Mouse (Mus musculus) embryonic facial prominence, embryonic 10.5 days (tissue): Measurements from ENCODE around the gene Chml. TPM values are rescaled to one million over a fixed set of nuclear protein-coding genes. Genes with fewer than 3 reads are reported as not detected.
A peak's percentile ranks its signal among the peaks of the same experiment; 100 is the strongest.

Experiments
- DNase-seq: peaks from one replicate; pipeline ENCODE4 v3.0.0-alpha.2; 2017; ENCODE audit warnings: low spot score
- H3K27ac ChIP-seq: fragments of 300-500 bp; sonication (generic); replicated peaks from 2 replicates; pipeline ENCODE4 v1.5.1; 2016; ENCODE audit warnings: mild to moderate bottlenecking
- H3K27me3 ChIP-seq: fragments of 300-500 bp; sonication (generic); replicated peaks from 2 replicates; pipeline ENCODE4 v1.6.1; 2016; ENCODE audit warnings: low read depth, mild to moderate bottlenecking; ENCODE audit not compliant: poor library complexity, severe bottlenecking
- H3K36me3 ChIP-seq: fragments of 300-500 bp; sonication (generic); replicated peaks from 2 replicates; pipeline ENCODE4 v1.6.1; 2016; ENCODE audit warnings: mild to moderate bottlenecking, moderate library complexity
- H3K4me1 ChIP-seq: fragments of 300-500 bp; sonication (generic); 2 replicates; pipeline ENCODE4 v1.6.1; 2016
- H3K4me3 ChIP-seq: fragments of 300-500 bp; sonication (generic); 2 replicates; pipeline ENCODE4 v1.5.1; 2016; ENCODE audit warnings: mild to moderate bottlenecking, moderate library complexity
- H3K9me3 ChIP-seq: fragments of 300-500 bp; sonication (generic); 2 replicates; pipeline ENCODE4 v1.6.1; 2016; ENCODE audit warnings: mild to moderate bottlenecking
- WGBS: fragments of 180-500 bp; shearing (Covaris S2); methylation state at CpG from one replicate; pipeline ENCODE4 v1.1.7; 2016; 5-methylcytosine and 5-hydroxymethylcytosine counted together
- polyA plus RNA-seq: library from polyadenylated mRNA; unstranded; fragments of >200 nt; fragmentation: Nextera tagmentation; extraction: Ambion mirVana; gene quantifications from 2 replicates; pipeline ENCODE4 v1.2.1, GENCODE M21; 2016

The Chml gene
- polyA plus RNA-seq, 1 experiment from 2014 or later = 5.2 TPM

DNA sequence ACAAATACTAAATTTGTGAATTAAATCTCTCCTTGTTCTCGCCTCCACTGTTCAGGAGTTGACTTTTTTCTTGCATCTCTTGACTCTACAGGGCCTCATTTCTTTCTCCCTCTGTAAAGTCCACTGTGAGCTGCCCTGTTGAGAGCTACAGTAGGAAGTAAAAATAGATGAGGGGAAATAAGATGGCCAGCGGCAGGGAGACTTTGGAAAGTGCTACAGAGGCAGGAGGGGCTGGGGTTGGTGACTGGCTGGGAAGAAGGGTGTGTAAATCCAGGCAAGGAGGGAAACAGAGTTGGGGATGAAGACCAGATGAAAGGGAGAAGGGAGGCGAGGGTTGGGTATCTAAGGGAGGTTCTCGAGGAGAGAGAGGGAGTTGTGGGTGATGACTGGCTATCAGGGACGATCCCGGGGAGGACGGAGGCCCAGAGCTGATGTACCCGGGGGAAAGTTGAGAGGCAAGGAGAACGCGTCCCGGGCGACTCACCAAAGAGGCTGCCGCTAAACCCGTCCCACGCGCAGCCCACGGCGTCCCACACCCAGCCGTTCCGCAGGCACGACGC lies 935 bp downstream of the Chml start:
- Histone ChIP-seq H3K27ac (peak overlapping the region; percentile 97), H3K4me1 (peaks cover 26% of the 10 kb centered on the region), H3K27me3 (no peaks in the 10 kb centered on the region), H3K4me3 (peak overlapping the region; percentile 84), H3K36me3 (peaks cover 18% of the 10 kb centered on the region), H3K9me3 (no peaks in the 10 kb centered on the region)
- 2% methylated on average over 22 of the region's 22 CpGs for WGBS
- no peak for DNase-seq

DNA sequence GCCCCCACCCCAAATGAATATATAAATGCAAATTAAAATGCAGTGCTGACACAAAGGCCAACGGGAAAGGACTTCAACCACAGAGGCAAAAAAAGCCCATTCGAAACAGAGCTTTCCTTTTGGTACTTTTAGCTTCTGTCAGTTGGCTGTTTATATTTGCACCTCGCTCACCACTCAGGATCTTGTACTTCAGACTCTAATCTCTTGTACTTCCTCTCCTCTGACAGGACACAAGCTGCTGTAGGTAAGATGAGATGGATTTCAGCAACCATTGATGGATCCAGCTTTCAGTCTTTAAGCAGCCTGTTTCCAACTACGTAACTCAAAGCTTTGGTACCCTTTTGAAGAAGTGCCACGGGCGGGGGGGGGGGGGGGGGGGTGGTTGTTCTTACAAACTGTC lies 11.7 kb downstream of the Chml start:
- H3K36me3 ChIP-seq = peaks cover 20% of the 10 kb centered on the region
- H3K9me3 ChIP-seq = no peaks in the 10 kb centered on the region
- DNase-seq = no peak
- WGBS = 80% methylated on average over 6 of the region's 6 CpGs
- H3K27ac ChIP-seq = no peak overlapping the region
- no peaks in the 10 kb centered on the region for H3K4me1 ChIP-seq
- H3K4me3 ChIP-seq = no peak overlapping the region
- H3K27me3 ChIP-seq = no peaks in the 10 kb centered on the region

DNA sequence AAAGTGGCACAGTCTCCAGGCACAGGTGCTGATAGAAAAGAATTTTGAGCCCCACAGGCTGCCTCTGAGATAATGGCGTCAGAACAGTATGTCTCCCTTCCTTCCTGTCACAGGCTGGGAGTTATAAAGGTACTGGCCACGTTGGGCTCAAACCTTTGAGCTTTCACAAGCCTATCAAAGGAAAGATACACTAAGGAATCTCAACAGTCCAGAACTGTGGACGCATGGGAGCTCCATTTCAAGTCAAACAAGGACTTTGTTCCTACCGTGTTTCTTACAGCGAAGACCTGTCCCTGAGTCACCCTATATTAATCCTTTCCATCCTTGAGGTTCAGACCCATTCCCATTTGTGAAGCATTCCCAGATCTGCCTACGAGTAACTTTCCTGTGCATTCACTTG lies 15.2 kb downstream of the Chml start:
- WGBS = 90% methylated on average over 6 of the region's 6 CpGs
- no peaks in the 10 kb centered on the region for H3K27me3 ChIP-seq
- no peak overlapping the region for H3K4me3 ChIP-seq
- H3K4me1 ChIP-seq = no peaks in the 10 kb centered on the region
- H3K36me3 ChIP-seq = peaks cover 8% of the 10 kb centered on the region
- H3K9me3 ChIP-seq = no peaks in the 10 kb centered on the region
- H3K27ac ChIP-seq = no peak overlapping the region
- DNase-seq = no peak

DNA sequence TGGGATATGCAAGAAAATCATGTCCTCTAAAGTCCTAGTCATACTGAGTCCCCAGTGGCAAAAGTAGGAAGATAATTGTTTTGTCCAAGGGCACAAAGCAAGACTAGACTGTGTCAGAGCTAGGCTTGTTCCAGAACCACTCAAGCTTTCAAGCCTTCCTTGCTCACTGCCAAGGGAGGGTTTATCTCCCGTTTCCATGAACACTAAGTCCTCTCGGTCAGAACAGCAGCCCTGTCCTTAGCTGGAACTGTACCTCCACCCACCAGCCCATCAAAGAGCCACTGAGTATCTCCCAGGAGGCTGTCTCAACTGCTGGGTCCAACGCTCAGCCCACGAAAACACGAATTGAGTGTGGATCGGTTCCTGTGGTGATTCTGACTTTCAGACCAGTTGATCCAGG lies 17.6 kb downstream of the Chml start:
- Histone ChIP-seq H3K27me3 (no peaks in the 10 kb centered on the region), H3K27ac (no peak overlapping the region), H3K4me3 (no peak overlapping the region), H3K36me3 (no peaks in the 10 kb centered on the region), H3K4me1 (no peaks in the 10 kb centered on the region), H3K9me3 (no peaks in the 10 kb centered on the region)
- 88% methylated on average over 6 of the region's 6 CpGs for WGBS
- no peak for DNase-seq

DNA sequence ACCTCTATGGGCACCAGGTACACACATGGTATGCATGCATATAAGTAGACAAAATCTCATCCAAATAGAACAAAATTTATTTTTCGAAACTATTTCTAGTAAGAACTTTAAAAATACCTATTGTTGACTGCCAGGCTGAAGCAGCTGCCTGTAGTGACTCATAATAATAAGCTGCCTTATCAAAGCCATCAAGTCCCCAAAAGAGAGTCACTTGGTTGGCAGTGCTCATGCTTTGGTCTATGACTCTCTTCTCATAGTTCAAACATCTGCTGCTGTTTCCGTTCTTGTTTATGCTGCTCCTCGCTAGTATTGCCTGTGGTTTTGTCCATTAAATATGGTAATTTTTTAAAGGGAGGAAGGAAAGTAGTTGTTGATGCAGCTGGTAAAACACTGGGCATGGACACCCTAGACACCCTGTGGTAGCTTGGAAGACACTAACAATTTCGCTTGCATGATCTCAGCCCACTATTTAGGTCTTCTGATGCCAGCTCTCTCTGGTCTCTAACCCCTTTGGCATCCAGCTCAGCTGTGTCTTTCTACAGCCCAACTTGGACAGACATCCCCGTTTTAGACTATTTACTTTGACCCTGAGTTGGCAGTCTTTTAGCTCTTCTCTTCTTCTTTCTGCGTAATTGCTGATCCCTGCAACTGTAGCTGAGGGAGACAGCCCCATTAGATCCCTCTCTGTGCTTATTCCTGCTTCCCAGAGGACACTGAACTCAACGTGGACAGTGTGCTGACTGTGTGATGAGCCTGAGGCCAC lies 19.0 kb downstream of the Chml start:
- no peak overlapping the region for H3K27ac ChIP-seq
- DNase-seq = no peak
- 82% methylated on average over 7 of the region's 7 CpGs for whole genome bisulfite sequencing
- no peaks in the 10 kb centered on the region for H3K9me3 ChIP-seq
- no peaks in the 10 kb centered on the region for H3K36me3 ChIP-seq
- no peaks in the 10 kb centered on the region for H3K4me1 ChIP-seq
- H3K4me3 ChIP-seq = no peak overlapping the region
- H3K27me3 ChIP-seq = no peaks in the 10 kb centered on the region

DNA sequence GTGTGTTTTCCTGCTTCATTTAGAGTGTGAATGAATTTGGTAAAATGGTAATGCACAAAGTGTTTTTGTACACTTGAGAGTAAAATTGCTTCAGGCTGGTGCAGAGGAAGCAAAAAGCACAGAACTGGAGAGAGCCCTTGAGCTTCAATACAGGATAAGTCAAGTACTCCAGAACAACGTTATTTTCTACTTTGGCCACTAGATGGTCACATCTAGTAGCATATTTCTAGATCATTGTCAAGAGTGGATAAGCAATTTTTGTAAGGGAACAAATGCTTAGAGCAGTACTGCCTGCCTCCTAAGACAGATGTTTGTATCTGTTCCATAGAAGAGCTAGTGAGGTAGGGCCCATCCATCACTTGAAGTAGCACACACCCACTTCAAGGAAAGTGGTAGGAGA lies 21.1 kb downstream of the Chml start:
- H3K4me3 ChIP-seq = no peak overlapping the region
- DNase-seq = no peak
- no peaks in the 10 kb centered on the region for H3K36me3 ChIP-seq
- no peak overlapping the region for H3K27ac ChIP-seq
- no peaks in the 10 kb centered on the region for H3K4me1 ChIP-seq
- H3K9me3 ChIP-seq = no peaks in the 10 kb centered on the region
- WGBS = 48% methylated on average over 1 of the region's 1 CpGs
- no peaks in the 10 kb centered on the region for H3K27me3 ChIP-seq

DNA sequence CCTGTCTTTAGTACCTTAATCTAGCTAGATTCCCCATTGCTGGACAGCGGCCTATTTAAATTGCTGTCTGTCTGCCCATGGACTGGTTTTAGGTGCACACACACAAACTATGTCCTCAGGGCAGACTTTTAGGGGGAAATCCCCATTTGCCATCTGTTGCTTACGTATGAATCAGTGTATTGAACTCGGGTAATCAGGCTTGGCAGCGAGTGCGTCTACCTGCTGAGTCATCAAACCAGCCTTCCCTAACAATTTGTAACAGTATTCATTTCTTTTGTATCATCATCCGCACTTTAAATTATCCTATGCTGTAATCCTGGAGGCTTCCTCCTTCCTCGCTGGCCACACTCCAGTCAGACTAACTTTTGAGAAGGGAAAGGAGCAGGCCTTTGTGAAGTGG lies 22.7 kb downstream of the Chml start:
- DNase-seq = no peak

DNA sequence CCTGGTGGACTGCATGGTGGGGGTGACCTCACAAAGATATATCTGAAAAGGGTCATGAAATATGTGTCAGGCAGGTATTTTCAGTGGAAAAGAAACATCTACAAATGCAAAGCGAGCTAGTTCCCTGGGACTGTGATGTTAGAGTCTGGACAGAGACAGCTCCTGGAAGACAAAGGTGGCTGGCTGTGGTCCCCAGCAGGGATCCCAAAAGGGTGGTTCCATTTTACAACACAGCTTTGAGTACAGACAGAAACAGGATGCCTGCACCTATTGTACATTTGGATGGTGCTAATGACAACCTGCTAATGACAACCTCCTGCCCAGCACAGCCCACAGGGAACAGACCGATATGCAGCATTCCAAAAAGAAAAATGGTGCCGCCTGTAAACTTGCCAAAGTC lies 23.2 kb downstream of the Chml start:
- no peak overlapping the region for H3K4me3 ChIP-seq
- no peaks in the 10 kb centered on the region for H3K36me3 ChIP-seq
- no peaks in the 10 kb centered on the region for H3K27me3 ChIP-seq
- H3K27ac ChIP-seq = no peak overlapping the region
- no peak for DNase-seq
- 91% methylated on average over 3 of the region's 3 CpGs for WGBS
- H3K4me1 ChIP-seq = no peaks in the 10 kb centered on the region
- no peaks in the 10 kb centered on the region for H3K9me3 ChIP-seq

More for the DNA sequence above, 22.7 kb downstream of the Chml start:
- no peak overlapping the region for H3K4me3 ChIP-seq
- 76% methylated on average over 7 of the region's 7 CpGs for WGBS
- no peaks in the 10 kb centered on the region for H3K9me3 ChIP-seq
- no peaks in the 10 kb centered on the region for H3K36me3 ChIP-seq
- no peaks in the 10 kb centered on the region for H3K4me1 ChIP-seq
- H3K27me3 ChIP-seq = no peaks in the 10 kb centered on the region
- no peak overlapping the region for H3K27ac ChIP-seq

DNA sequence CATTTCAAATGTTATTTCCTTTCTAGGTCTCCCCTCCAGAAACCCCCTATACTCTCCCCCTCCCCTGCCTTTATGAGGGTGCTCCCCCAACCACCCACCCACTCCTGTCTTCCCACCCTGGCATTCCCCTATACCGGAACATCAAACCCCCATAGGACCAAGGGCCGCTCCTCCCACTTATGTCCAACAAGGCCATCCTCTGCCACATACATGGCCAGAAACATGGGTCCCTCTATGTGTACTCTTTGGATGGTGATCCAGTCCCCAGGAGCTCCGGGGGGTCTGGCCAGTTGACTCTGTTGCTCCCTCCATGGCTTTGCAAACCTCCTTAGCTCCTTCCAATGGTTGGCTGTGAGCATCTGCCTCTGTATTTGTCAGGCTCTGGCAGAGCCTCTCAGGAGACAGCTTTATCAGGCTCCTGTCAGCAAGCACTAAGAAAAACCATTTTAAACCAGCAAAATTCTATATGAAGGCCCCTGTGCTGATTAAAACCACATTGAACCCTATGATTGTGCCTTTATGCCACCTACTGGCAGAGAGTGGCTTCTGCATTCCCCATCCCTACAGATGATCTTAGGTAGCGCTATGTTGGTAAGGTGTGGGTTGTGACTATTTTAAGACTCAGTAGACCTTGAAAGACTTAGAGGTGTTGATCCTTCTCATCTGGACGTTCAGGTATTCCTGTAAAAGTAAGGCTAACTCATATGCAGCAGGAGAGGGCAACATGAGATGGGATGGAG lies 23.9 kb downstream of the Chml start:
- Histone ChIP-seq H3K4me1 (no peaks in the 10 kb centered on the region), H3K9me3 (no peaks in the 10 kb centered on the region), H3K36me3 (no peaks in the 10 kb centered on the region), H3K27me3 (no peaks in the 10 kb centered on the region), H3K27ac (no peak overlapping the region), H3K4me3 (no peak overlapping the region)
- WGBS = 82% methylated on average over 5 of the region's 5 CpGs
- peak; percentile 30 for DNase-seq

DNA sequence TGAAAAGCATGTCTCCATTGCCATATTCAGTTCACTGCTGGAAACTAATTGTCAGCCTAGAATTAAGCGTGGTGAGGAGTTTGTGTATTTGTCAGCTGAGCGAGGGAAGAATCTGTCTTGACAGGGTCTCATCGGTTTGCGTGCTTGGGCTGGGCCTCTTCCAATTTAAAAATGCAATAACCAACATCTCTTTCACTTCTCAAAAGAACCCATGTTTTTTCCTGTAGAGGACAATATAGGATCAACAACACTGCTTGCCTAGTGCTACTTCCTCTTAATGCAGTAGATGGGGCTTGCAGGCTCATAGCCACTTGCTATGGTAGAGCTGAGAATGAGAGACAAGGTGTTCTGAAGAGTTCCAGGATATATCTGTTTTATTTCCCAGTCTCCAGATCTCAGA lies 32.8 kb downstream of the Chml start:
- Histone ChIP-seq H3K36me3 (peaks cover 11% of the 10 kb centered on the region), H3K4me3 (no peak overlapping the region), H3K9me3 (no peaks in the 10 kb centered on the region), H3K4me1 (no peaks in the 10 kb centered on the region), H3K27me3 (no peaks in the 10 kb centered on the region), H3K27ac (no peak overlapping the region)
- WGBS = 94% methylated on average over 4 of the region's 4 CpGs
- DNase-seq = no peak

DNA sequence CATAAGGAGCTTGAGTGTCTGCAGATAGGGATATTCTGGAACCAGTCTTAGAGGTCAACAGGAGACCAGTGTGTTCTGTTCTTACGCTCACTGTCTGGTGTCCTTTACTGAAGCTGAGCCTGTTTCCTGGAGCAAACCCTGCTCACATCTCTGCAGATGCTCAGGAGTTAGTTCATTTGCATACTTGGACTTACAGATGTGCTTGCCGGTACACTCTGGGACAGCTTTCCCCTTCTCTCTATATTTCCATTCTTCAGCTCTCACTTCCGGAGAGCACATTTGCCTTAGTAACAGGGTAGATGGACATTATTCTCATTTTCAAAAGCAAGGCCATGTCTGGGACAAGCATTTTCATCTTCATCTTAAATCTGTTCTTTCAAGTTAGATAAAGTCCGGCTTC lies 44.1 kb downstream of the Chml start:
- Histone ChIP-seq H3K36me3 (no peaks in the 10 kb centered on the region), H3K4me1 (no peaks in the 10 kb centered on the region), H3K27me3 (no peaks in the 10 kb centered on the region), H3K27ac (no peak overlapping the region), H3K9me3 (no peaks in the 10 kb centered on the region), H3K4me3 (no peak overlapping the region)
- no peak for DNase-seq
- 91% methylated on average over 4 of the region's 4 CpGs for WGBS

DNA sequence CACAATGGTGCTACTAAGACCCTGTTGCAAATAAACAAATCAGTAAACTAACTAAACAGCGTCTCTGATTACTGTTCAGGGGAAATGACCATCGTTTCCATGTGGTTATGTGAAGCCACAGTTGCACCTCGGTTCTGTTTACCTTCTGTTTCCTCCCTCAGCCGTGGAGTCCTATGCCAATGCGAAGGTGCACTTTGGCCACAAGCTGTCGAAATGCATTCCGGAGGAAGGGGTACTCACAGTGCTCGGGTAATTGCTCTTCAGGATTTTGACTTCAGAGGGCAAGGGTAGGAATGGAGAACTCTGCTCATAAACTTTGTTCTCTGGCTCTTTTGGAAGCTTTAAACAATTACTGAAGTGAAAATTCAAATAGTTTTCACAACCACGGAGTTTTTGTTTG lies 45.7 kb downstream of the Chml start:
- no peaks in the 10 kb centered on the region for H3K36me3 ChIP-seq
- no peaks in the 10 kb centered on the region for H3K4me1 ChIP-seq
- H3K4me3 ChIP-seq = no peak overlapping the region
- H3K27ac ChIP-seq = no peak overlapping the region
- DNase-seq = no peak
- no peaks in the 10 kb centered on the region for H3K9me3 ChIP-seq
- no peaks in the 10 kb centered on the region for H3K27me3 ChIP-seq
- WGBS = 74% methylated on average over 9 of the region's 9 CpGs
